Mouse (Mus musculus) intestine, embryonic 14.5 days (tissue): ENCODE measurements at regions not wholly inside any gene's neighbourhood (a gene's known extent, or its start where the extent isn't known, plus 50 kb on each side); places are given as distances from the start of the nearest gene placed in this dataset.

ENCODE experiments used
- ATAC-seq: fragments of 200-750 bp; cut with Nextera tagmentation; replicated peaks from 2 replicates; pipeline ENCODE4 v1.8.0; 2017; ENCODE audit warnings: low read depth, moderate number of reproducible peaks, moderate TSS enrichment, moderate library complexity; ENCODE audit not compliant: low FRiP score, low TSS enrichment
- DNase-seq: peaks from one replicate; pipeline ENCODE4 v3.0.0-alpha.2; 2018; ENCODE audit warnings: low spot score
- H3K27ac ChIP-seq: fragments of 300-500 bp; sonication (generic); 2 replicates; pipeline ENCODE4 v1.5.1; 2014; ENCODE audit warnings: low read depth, mild to moderate bottlenecking, control low read depth
- H3K27me3 ChIP-seq: fragments of 300-500 bp; sonication (generic); replicated peaks from 2 replicates; pipeline ENCODE4 v1.6.1; 2014; ENCODE audit warnings: low read length, control low read depth; ENCODE audit not compliant: control insufficient read depth, insufficient read depth
- H3K36me3 ChIP-seq: fragments of 300-500 bp; sonication (generic); 2 replicates; pipeline ENCODE4 v1.6.1; 2014; ENCODE audit warnings: low read length, control low read depth; ENCODE audit not compliant: control insufficient read depth, insufficient read depth
- H3K4me1 ChIP-seq: fragments of 300-500 bp; sonication (generic); replicated peaks from 2 replicates; pipeline ENCODE4 v1.6.1; 2014; ENCODE audit warnings: low read length, control low read depth, mixed read lengths; ENCODE audit not compliant: control insufficient read depth, insufficient read depth
- H3K4me2 ChIP-seq: fragments of 300-500 bp; sonication (generic); 2 replicates; pipeline ENCODE4 v1.6.1; 2014; ENCODE audit warnings: low read length
- H3K4me3 ChIP-seq: fragments of 300-500 bp; sonication (generic); 2 replicates; pipeline ENCODE4 v1.5.1; 2014; ENCODE audit warnings: low read depth, low read length, control low read depth, mixed read lengths
- H3K9ac ChIP-seq: fragments of 300-500 bp; sonication (generic); 2 replicates; pipeline ENCODE4 v1.6.1; 2014; ENCODE audit warnings: mild to moderate bottlenecking, low read length
- H3K9me3 ChIP-seq: fragments of 300-500 bp; sonication (generic); 2 replicates; pipeline ENCODE4 v1.6.1; 2016; ENCODE audit warnings: low read length, control low read depth; ENCODE audit not compliant: control insufficient read depth
- WGBS: fragments of 180-500 bp; shearing (Covaris S2); extraction: QIAGEN DNeasy Blood & Tissue Kit; methylation state at CpG from one replicate; pipeline ENCODE4 v1.1.7; 2014; 5-methylcytosine and 5-hydroxymethylcytosine counted together

DNA sequence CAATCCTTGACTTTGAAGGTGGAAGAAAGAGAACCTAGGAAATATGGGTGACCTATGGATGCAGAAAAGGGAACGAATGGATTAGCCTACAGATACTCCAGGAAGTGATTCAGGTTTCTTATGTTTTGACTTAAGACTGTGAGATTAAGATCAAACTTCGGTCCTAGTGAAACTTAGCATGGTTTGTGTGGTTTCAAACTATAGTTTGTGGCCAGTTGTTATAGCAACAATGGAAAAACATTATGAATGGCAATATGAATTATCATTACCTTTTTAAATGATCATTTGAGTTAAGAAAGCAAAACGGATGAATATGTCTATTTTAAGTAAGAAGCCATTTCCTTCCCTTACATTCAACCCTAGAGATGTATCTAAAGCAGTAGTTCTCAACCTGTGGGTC is 305.3 kb upstream of the Nrip1 start:
- no peak for ATAC-seq
- Histone ChIP-seq H3K4me1 (no peaks in the 10 kb centered on the region), H3K27me3 (no peaks in the 10 kb centered on the region), H3K4me2 (no peak overlapping the region), H3K9me3 (no peaks in the 10 kb centered on the region), H3K36me3 (no peaks in the 10 kb centered on the region), H3K27ac (no peak overlapping the region), H3K9ac (no peak overlapping the region), H3K4me3 (no peak overlapping the region)
- no peak for DNase-seq
- 85% methylated on average over 3 of the region's 3 CpGs for WGBS

DNA sequence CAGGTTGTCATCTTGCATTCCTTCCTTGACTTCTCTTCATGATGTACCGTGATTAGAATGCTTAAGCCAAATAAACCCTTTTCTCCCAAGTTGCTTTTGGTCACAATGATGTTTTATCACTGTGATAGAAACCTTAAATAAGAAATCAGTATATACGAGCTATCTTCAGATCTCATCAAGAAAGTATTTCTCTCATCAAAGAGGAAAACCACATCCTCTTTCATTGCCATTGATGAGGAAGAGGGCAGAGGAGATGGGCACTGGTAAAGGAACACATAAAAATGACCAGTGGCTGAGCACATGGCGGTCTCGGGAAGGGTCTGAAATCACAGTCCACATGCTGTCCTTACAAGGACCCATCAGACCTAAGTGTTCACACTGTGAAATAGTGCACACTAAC is 296.2 kb upstream of the Nrip1 start:
- H3K4me1 ChIP-seq = no peaks in the 10 kb centered on the region
- no peaks in the 10 kb centered on the region for H3K36me3 ChIP-seq
- WGBS = 91% methylated on average over 4 of the region's 4 CpGs
- DNase-seq = no peak
- H3K4me2 ChIP-seq = no peak overlapping the region
- no peaks in the 10 kb centered on the region for H3K27me3 ChIP-seq
- ATAC-seq = no peak
- no peak overlapping the region for H3K9ac ChIP-seq
- H3K9me3 ChIP-seq = no peaks in the 10 kb centered on the region
- H3K27ac ChIP-seq = no peak overlapping the region
- no peak overlapping the region for H3K4me3 ChIP-seq

- no peak for DNase-seq
- Histone ChIP-seq H3K9ac (no peak overlapping the region), H3K36me3 (no peaks in the 10 kb centered on the region), H3K27ac (no peak overlapping the region), H3K9me3 (no peaks in the 10 kb centered on the region), H3K4me1 (no peaks in the 10 kb centered on the region), H3K27me3 (no peaks in the 10 kb centered on the region), H3K4me3 (no peak overlapping the region), H3K4me2 (no peak overlapping the region)
- WGBS = 62% methylated on average over 3 of the region's 3 CpGs
- no peak for ATAC-seq
Observed at GRCm38 (mm10) chr16:76667046-76667445, 293.4 kb upstream of the Nrip1 start.

GRCm38 (mm10) chr16:76655106-76655505 is 281.5 kb upstream of the Nrip1 start:
- H3K27me3 ChIP-seq = no peaks in the 10 kb centered on the region
- no peak overlapping the region for H3K4me2 ChIP-seq
- no peak overlapping the region for H3K27ac ChIP-seq
- ATAC-seq (no peak), DNase-seq (no peak)
- no peaks in the 10 kb centered on the region for H3K36me3 ChIP-seq
- no peak overlapping the region for H3K4me3 ChIP-seq
- WGBS = 29% methylated on average over 3 of the region's 3 CpGs
- H3K9me3 ChIP-seq = no peaks in the 10 kb centered on the region
- H3K4me1 ChIP-seq = no peaks in the 10 kb centered on the region
- no peak overlapping the region for H3K9ac ChIP-seq

DNA sequence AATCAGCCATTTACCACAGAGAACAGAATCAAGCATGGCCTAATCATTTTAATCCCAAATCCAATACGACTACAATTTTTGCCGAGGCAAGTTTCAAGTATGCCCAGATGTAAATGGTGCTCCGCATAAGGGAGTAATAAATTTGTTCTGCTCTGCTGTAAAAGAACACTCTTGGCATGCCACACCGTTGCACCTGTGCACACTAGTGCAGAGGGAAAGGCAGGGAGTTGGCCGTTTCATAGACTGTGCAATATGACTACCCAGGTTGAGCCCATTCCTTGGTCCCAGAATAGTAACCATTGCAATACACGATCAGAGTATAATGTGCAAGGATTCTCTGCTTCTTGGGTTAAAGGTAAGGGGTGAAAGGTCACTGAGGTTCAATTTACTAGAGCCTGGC is 270.7 kb upstream of the Nrip1 start:
- Histone ChIP-seq H3K27me3 (no peaks in the 10 kb centered on the region), H3K27ac (no peak overlapping the region), H3K9me3 (no peaks in the 10 kb centered on the region), H3K4me2 (no peak overlapping the region), H3K4me1 (no peaks in the 10 kb centered on the region), H3K9ac (no peak overlapping the region), H3K36me3 (no peaks in the 10 kb centered on the region), H3K4me3 (no peak overlapping the region)
- ATAC-seq = no peak
- WGBS = 88% methylated on average over 6 of the region's 6 CpGs
- no peak for DNase-seq

DNA sequence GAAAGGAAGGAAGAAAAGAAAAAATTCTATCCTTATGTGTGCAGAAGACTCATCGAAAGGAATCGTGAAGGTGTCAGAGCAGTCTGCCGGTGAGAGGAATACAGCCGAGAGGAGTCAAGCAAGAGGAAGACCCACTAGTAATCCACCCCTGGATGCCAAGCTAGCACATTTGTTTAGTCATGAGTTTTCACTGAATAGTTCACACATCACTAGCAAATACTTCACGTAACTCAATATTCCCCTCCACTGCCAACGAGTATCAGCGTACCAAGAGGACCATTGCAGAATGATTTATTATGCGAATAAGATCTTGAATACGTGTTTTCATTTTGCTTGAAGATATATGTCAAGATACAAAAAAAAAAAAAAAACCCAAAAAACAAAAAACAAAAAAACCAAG is 270.2 kb upstream of the Nrip1 start:
- H3K4me2 ChIP-seq = no peak overlapping the region
- no peaks in the 10 kb centered on the region for H3K36me3 ChIP-seq
- H3K9me3 ChIP-seq = no peaks in the 10 kb centered on the region
- H3K4me3 ChIP-seq = no peak overlapping the region
- no peak for ATAC-seq
- H3K4me1 ChIP-seq = no peaks in the 10 kb centered on the region
- H3K27ac ChIP-seq = no peak overlapping the region
- H3K27me3 ChIP-seq = no peaks in the 10 kb centered on the region
- no peak for DNase-seq
- no peak overlapping the region for H3K9ac ChIP-seq
- 95% methylated on average over 9 of the region's 9 CpGs for WGBS

DNA sequence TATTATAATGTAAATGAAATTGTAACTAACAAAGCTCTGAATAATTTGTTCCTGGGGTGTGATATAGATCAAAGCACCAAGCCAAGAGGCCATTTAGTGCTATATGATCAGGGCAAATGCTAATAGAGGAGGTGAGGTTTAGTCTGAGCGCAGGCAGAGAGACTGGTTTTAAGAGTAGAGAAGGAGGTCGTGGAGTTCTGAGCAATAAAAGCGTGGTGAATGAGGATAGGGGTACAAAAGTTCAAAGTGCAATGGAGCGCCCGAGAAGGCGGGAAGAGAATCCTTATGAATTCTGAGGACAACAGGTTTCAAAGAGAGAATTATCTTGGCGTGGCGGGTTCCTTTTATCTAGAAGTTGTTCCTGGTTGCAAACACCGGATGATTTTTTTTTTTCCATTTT is 261.5 kb upstream of the Nrip1 start:
- 75% methylated on average over 9 of the region's 9 CpGs for WGBS
- no peaks in the 10 kb centered on the region for H3K4me1 ChIP-seq
- no peaks in the 10 kb centered on the region for H3K36me3 ChIP-seq
- no peak overlapping the region for H3K9ac ChIP-seq
- H3K27ac ChIP-seq = no peak overlapping the region
- no peak overlapping the region for H3K4me3 ChIP-seq
- DNase-seq (no peak), ATAC-seq (no peak)
- H3K4me2 ChIP-seq = no peak overlapping the region
- no peaks in the 10 kb centered on the region for H3K9me3 ChIP-seq
- no peaks in the 10 kb centered on the region for H3K27me3 ChIP-seq

DNA sequence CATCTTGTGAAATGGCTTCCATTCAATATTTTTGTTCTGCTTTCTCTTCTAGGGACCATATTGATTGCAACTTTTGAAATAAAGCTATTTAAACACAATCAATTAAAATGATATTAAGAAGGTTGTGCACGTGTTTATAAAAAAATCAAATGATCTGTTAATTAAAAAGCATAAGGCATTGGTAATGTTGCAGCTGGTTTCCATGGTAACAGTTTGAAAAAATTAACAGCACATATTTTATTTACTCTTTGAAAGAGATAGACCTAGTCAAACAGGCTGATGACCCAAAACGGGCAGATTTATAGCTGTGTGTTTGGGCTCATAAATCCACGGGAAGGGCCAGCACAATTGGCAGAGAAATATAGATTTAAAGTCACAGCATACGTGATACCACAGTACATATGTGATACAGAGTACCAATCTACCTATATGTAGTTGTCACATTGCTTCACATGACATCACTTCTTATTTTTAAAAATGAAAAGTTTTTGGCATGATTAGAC is 260.6 kb upstream of the Nrip1 start:
- Histone ChIP-seq H3K27me3 (no peaks in the 10 kb centered on the region), H3K4me1 (no peaks in the 10 kb centered on the region), H3K4me3 (no peak overlapping the region), H3K36me3 (no peaks in the 10 kb centered on the region), H3K9me3 (no peaks in the 10 kb centered on the region), H3K27ac (no peak overlapping the region), H3K9ac (no peak overlapping the region), H3K4me2 (no peak overlapping the region)
- ATAC-seq = no peak
- WGBS = 73% methylated on average over 4 of the region's 4 CpGs
- DNase-seq = no peak

DNA sequence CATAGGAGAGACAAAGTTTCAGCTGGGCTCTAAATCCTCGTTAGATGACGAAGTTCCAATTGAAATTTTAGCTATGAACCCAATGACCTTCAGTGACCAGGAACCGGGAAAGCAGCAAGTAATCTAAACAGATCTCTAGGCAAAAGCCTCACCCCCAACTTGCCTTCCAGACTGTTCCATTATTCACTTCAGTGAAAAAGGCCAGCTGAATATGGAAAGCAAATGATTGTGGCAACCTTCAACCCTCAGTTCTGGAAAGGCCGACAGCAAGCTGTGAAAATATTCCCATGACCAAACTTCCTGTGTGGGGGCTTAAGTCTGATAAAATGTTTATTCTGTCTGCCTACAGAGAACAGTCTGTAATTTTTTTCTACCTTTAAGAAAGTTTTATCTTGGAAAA is 252.5 kb upstream of the Nrip1 start:
- Histone ChIP-seq H3K27ac (no peak overlapping the region; the same call in 1 of the 2 replicates), H3K36me3 (no peaks in the 10 kb centered on the region), H3K27me3 (no peaks in the 10 kb centered on the region), H3K4me2 (no peak overlapping the region), H3K4me1 (no peaks in the 10 kb centered on the region), H3K9ac (no peak overlapping the region), H3K4me3 (no peak overlapping the region), H3K9me3 (no peaks in the 10 kb centered on the region)
- DNase-seq (no peak), ATAC-seq (no peak)
- WGBS = 26% methylated on average over 4 of the region's 4 CpGs
